Mouse (Mus musculus): ENCODE results near the gene Cyfip1.

Cyfip1 gene

GRCm38 (mm10) chr7:55957916-55958315 lies 116.4 kb downstream of the Cyfip1 start:
- DNase-seq: no peak

GRCm38 (mm10) chr7:55959801-55960200 lies 118.3 kb downstream of the Cyfip1 start:
- DNase-seq: no peak

- DNase-seq: no peak
Observed at GRCm38 (mm10) chr7:55960506-55960905, 119.0 kb downstream of the Cyfip1 start.

DNA sequence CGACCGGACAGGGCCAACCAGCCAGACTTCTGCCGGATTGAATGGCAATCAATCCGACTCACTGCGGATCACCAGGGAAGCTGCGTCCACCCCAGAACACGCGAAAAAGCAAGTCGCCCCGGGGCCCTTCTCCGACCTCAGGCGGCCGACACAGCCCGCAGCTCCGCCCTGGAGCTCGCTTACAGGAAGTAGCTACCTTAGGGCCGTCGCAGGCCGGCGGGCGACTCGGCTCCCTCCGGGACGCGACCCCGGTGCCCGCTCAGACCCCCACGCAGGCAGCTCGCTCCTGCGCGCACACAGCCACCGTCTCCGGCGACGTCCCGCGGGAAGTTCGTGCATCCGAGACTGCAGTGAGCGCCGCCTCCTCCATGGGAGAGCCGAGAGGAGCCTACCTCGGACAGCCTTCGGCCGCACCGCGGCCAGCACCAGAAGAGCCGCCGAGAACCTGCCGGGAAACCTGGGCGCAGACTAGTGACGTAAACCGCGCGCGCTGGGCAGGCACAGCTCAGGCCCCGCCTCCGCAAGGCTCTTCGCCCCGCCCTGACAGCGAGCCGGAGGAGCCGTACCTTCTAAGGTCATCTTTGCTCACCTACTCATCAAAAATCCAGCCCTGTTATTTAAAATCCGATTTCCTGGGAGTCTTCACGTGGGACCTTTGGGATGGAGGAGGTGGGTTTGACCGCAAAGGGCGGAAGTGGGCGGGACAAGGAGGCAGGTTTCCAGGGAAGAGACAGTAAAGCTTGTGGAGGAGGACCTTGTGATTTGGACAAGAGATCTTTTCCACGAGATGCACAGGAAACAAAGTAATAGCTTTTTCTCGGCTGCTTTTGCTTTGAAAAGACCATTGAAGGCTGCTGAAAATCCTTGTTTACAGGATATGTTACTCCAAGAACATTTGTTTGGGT lies 120.7 kb downstream of the Cyfip1 start, which contains the start of gene Nipa2:
Gene Nipa2 (minus strand): TSS at position 473 of the 905 bp plus-strand sequence.
- DNase-seq: peak; percentile 92

DNA sequence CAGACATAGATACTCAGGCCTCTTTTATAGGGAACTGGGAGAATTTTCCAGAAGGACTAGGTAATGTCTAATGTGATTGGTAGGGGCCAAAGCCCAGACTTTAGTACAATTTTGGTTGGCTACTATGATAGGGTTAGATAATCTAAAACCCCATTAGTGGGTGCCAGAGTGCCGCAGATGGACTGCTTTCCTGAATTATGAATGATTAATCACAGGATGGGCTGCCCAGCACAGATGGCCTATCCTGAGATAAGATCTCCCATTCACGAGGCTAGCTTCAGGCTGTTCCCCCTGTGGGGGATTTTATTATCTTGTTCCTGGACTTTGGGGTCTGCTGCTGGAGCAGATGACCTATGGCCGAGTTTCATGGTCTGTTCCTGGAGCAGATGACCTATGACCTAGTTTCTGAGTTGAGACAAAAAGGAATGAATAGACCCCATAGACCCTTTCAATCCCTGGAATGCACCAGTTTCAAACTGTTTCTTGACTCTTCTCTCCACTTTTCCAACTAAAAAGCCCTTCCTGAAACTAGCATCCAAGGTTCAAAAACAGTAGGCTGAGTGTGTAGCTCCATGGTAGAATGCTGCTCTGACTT lies 125.4 kb downstream of the Cyfip1 start:
- no peak for DNase-seq

DNA sequence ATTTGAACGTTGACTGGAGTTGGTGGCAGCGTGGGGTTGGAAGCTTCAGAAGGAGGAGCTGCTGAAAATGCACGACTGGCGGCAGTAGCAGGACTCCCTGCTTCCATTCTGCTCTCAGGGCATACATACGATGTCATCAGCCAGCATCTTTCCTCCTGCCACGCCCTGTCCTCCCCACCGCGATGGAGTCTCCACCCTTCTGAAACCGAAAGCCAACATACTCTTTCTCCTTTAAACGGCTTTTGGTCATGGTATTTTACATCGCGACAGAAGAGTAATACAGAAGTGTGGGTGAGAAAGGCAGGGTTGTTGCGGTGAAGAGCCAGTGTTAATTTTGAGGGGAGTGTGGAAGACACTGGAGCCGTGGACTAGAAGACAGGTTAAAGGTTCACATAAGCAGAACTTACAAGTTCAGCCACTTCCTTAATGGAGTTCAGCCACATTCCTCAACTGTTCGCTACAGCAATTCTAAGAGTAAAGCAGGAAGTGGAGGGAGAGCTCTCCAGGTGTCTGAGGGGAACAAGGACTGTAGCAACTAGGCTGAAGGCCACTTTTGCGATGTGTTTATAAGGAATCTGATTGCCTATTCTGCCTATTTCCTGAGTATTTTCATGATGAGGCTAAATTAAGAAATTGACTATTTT lies 126.8 kb downstream of the Cyfip1 start:
- no peak for DNase-seq

DNA sequence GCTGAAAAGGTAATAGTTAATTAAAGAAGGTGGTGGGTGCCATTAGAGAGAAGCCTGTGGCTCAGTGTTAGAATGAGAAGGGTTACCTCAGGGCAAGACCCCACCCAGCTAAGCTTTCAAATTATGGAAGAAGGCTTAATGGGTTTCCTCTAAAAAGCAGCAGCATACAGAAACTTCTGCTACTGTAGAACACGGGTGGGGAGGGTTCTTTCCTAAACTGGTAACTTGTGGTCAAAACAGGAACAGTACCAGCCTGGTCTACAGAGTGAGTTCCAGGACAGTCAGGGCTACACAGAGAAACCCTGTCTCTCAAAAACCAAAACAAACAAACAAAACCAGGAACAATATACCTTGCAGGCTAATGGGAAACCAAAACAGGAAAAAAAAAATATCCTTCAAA lies 127.9 kb downstream of the Cyfip1 start:
- DNase-seq: no peak

- no peak for DNase-seq
Observed at GRCm38 (mm10) chr7:55974429-55974828, 132.9 kb downstream of the Cyfip1 start.

GRCm38 (mm10) chr7:55981511-55981910 lies 140.0 kb downstream of the Cyfip1 start:
- no peak for DNase-seq
